Mouse (Mus musculus) olfactory bulb, adult 2 months (tissue): Measurements from ENCODE around the gene Sh2d5.

Source experiments
- CTCF ChIP-seq: fragments of 200-500 bp; IDR thresholded peaks from 2 replicates; pipeline ENCODE4 v1.5.1; 2012; ENCODE audit warnings: low read depth, mild to moderate bottlenecking, low read length, moderate library complexity; ENCODE audit not compliant: insufficient read depth
- POLR2A ChIP-seq: fragments of 200-500 bp; IDR thresholded peaks from 2 replicates; pipeline ENCODE4 v1.6.1; 2012; ENCODE audit warnings: mild to moderate bottlenecking, low read depth, low read length, moderate library complexity; ENCODE audit not compliant: insufficient read depth

DNA sequence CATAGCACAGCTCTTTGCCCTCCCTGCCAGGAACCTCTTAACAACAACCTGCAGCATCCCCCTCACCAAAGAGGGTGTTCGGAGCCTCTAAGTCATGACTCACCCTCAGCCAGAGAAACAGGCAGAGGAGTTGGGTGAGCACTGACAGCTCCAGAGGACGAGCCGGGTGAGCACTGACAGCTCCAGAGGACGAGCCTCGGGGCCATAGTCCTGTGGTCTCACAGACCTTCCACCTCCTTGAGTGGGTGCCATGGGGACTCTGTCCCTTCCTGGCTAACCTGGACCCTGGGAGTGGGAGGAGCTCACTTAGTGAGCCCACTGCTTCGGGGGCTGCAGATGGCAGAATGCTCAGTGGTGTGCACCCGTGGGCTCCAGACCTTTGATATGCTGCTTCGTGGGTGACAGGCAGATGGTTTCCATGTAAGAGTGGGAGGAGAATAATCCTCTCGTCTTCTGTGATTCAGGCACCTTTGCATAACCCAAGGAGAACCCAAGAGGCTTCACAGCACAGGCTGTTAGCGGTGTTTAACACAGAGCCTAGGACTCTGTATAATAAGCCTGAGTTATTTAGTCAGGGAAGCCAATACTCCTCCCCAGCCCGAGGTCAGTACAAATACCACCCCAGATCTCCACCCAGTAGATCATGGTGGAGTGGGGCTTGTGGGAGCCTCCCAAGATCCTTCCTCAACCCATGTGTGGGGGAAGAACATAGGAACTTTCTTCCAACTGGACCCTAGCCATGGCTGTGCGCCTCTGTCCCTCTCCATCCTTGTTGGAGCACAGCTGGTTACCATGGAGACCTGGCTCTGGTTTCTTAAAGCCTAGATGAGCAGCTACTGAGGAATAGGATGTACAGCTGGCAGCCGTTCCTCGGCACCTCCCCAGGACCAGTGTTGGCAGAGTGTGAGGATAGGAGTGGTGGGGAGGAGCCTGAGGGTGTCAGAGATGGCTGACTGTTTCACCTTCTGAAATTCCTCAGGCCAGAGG lies 22.1 kb downstream of the Sh2d5 start:
- TF ChIP-seq CTCF (no peak), POLR2A (no peak)
